Mouse (Mus musculus): ENCODE data around the gene Pacs2. TPM values are rescaled to one million over a fixed set of nuclear protein-coding genes. Genes with fewer than 3 reads are reported as not detected.

The Pacs2 gene
- polyA plus RNA-seq, 1 experiment, result 89.3 TPM

GRCm38 (mm10) chr12:113061606-113062005 is 47.3 kb downstream of the Pacs2 start:
- H3K27me3 ChIP-seq (ENCODE audit: control insufficient read depth, insufficient read depth, insufficient read length), result no peaks in the 10 kb centered on the region

GRCm38 (mm10) chr12:113062201-113062600 is 47.9 kb downstream of the Pacs2 start:
- H3K4me2 ChIP-seq (ENCODE audit: low read depth), result peak overlapping the region; percentile 42
- peaks cover 35% of the 10 kb centered on the region for H3K36me3 ChIP-seq (ENCODE audit: control insufficient read depth, insufficient read depth)
- TF ChIP-seq POLR2AphosphoS2 (IDR thresholded peaks at IDR 0.05; ENCODE audit: insufficient read length, low read depth) (peak; percentile 63), SRF (IDR thresholded peaks at IDR 0.05; ENCODE audit: control insufficient read depth, insufficient read length, low read depth) (peak; percentile 24), REST (IDR thresholded peaks at IDR 0.05; ENCODE audit: insufficient read depth, insufficient read length) (no peak), TCF3 (IDR thresholded peaks at IDR 0.05; ENCODE audit: insufficient read length, low read depth) (peak; percentile 87), CEBPB (IDR thresholded peaks at IDR 0.05; ENCODE audit: insufficient read depth, poor library complexity, severe bottlenecking) (no peak), USF1 (IDR thresholded peaks at IDR 0.05; ENCODE audit: low read depth) (no peak), MAX (IDR thresholded peaks at IDR 0.05; ENCODE audit: low read depth) (no peak), E2F4 (IDR thresholded peaks at IDR 0.05; ENCODE audit: insufficient read depth) (no peak), TCF12 (IDR thresholded peaks at IDR 0.05; ENCODE audit: insufficient read depth, poor library complexity, severe bottlenecking) (peak; percentile 94), MYOD1 (IDR thresholded peaks at IDR 0.05; ENCODE audit: control insufficient read depth in 1 of 3, insufficient read length in 2 of 3, low read depth in 2 of 3) (peak; percentile 93 to 99 (median 98)), MYOG (IDR thresholded peaks at IDR 0.05; ENCODE audit: control insufficient read depth in 1 of 3, insufficient read depth in 1 of 3, insufficient read length in 2 of 3, low read depth in 2 of 3) (peak; percentile 93 to 98 (median 97)), POLR2A (IDR thresholded peaks at IDR 0.05; ENCODE audit: insufficient read length, low read depth) (peak; percentile 38)
- H3ac ChIP-seq (ENCODE audit: control insufficient read depth, insufficient read length), result no peak overlapping the region
- no peaks in the 10 kb centered on the region for H3K27me3 ChIP-seq (ENCODE audit: control insufficient read depth, insufficient read depth, insufficient read length)
- peaks cover 4% of the 10 kb centered on the region for H3K79me2 ChIP-seq (ENCODE audit: control insufficient read depth, insufficient read depth)
- H3K4me3 ChIP-seq, result no peak overlapping the region

More at GRCm38 (mm10) chr12:113061606-113062005, 47.3 kb downstream of the Pacs2 start:
- Histone ChIP-seq H3K36me3 (ENCODE audit: control insufficient read depth, insufficient read depth) (peaks cover 40% of the 10 kb centered on the region), H3ac (ENCODE audit: control insufficient read depth, insufficient read length) (no peak overlapping the region), H3K4me2 (ENCODE audit: low read depth) (peak overlapping the region; percentile 42), H3K4me3 (no peak overlapping the region), H3K79me2 (ENCODE audit: control insufficient read depth, insufficient read depth) (peaks cover 4% of the 10 kb centered on the region)
- no peak for TF ChIP-seq CEBPB (IDR thresholded peaks at IDR 0.05; ENCODE audit: insufficient read depth, poor library complexity, severe bottlenecking)
- no peak for TF ChIP-seq USF1 (IDR thresholded peaks at IDR 0.05; ENCODE audit: low read depth)
- TF ChIP-seq MAX (IDR thresholded peaks at IDR 0.05; ENCODE audit: low read depth), result no peak
- TF ChIP-seq E2F4 (IDR thresholded peaks at IDR 0.05; ENCODE audit: insufficient read depth), result no peak
- peak in 1 of 3 experiments; percentile 2 for TF ChIP-seq MYOG (IDR thresholded peaks at IDR 0.05; ENCODE audit: control insufficient read depth in 1 of 3, insufficient read depth in 1 of 3, insufficient read length in 2 of 3, low read depth in 2 of 3)
- peak; percentile 59 for TF ChIP-seq POLR2AphosphoS2 (IDR thresholded peaks at IDR 0.05; ENCODE audit: insufficient read length, low read depth)
- no peak for TF ChIP-seq TCF3 (IDR thresholded peaks at IDR 0.05; ENCODE audit: insufficient read length, low read depth)
- TF ChIP-seq TCF12 (IDR thresholded peaks at IDR 0.05; ENCODE audit: insufficient read depth, poor library complexity, severe bottlenecking), result no peak
- no peak for TF ChIP-seq SRF (IDR thresholded peaks at IDR 0.05; ENCODE audit: control insufficient read depth, insufficient read length, low read depth)
- no peak for TF ChIP-seq REST (IDR thresholded peaks at IDR 0.05; ENCODE audit: insufficient read depth, insufficient read length)
- TF ChIP-seq POLR2A (IDR thresholded peaks at IDR 0.05; ENCODE audit: insufficient read length, low read depth), result no peak
- peak in 1 of 3 experiments; percentile 73 for TF ChIP-seq MYOD1 (IDR thresholded peaks at IDR 0.05; ENCODE audit: control insufficient read depth in 1 of 3, insufficient read length in 2 of 3, low read depth in 2 of 3)

GRCm38 (mm10) chr12:113063700-113064099 is 49.4 kb downstream of the Pacs2 start:
- no peak overlapping the region for H3K4me2 ChIP-seq (ENCODE audit: low read depth)
- H3K4me3 ChIP-seq, result no peak overlapping the region
- H3K27me3 ChIP-seq (ENCODE audit: control insufficient read depth, insufficient read depth, insufficient read length), result no peaks in the 10 kb centered on the region
- no peak overlapping the region for H3ac ChIP-seq (ENCODE audit: control insufficient read depth, insufficient read length)
- peaks cover 35% of the 10 kb centered on the region for H3K36me3 ChIP-seq (ENCODE audit: control insufficient read depth, insufficient read depth)
- peaks cover 4% of the 10 kb centered on the region for H3K79me2 ChIP-seq (ENCODE audit: control insufficient read depth, insufficient read depth)
- TF ChIP-seq TCF12 (IDR thresholded peaks at IDR 0.05; ENCODE audit: insufficient read depth, poor library complexity, severe bottlenecking), result no peak
- peak; percentile 30 for TF ChIP-seq POLR2A (IDR thresholded peaks at IDR 0.05; ENCODE audit: insufficient read length, low read depth)
- TF ChIP-seq TCF3 (IDR thresholded peaks at IDR 0.05; ENCODE audit: insufficient read length, low read depth), result no peak
- peak; percentile 48 for TF ChIP-seq POLR2AphosphoS2 (IDR thresholded peaks at IDR 0.05; ENCODE audit: insufficient read length, low read depth)

- no peak overlapping the region for H3ac ChIP-seq (ENCODE audit: control insufficient read depth, insufficient read length)
- H3K79me2 ChIP-seq (ENCODE audit: control insufficient read depth, insufficient read depth), result no peaks in the 10 kb centered on the region
- H3K27me3 ChIP-seq (ENCODE audit: control insufficient read depth, insufficient read depth, insufficient read length), result no peaks in the 10 kb centered on the region
- no peak overlapping the region for H3K4me3 ChIP-seq
- TF ChIP-seq REST (IDR thresholded peaks at IDR 0.05; ENCODE audit: insufficient read depth, insufficient read length) (no peak), USF1 (IDR thresholded peaks at IDR 0.05; ENCODE audit: low read depth) (no peak), MAX (IDR thresholded peaks at IDR 0.05; ENCODE audit: low read depth) (no peak), TCF3 (IDR thresholded peaks at IDR 0.05; ENCODE audit: insufficient read length, low read depth) (no peak), POLR2A (IDR thresholded peaks at IDR 0.05; ENCODE audit: insufficient read length, low read depth) (no peak), CEBPB (IDR thresholded peaks at IDR 0.05; ENCODE audit: insufficient read depth, poor library complexity, severe bottlenecking) (no peak), POLR2AphosphoS2 (IDR thresholded peaks at IDR 0.05; ENCODE audit: insufficient read length, low read depth) (no peak), MYOG (IDR thresholded peaks at IDR 0.05; ENCODE audit: control insufficient read depth in 1 of 3, insufficient read depth in 1 of 3, insufficient read length in 2 of 3, low read depth in 2 of 3) (no peak), SRF (IDR thresholded peaks at IDR 0.05; ENCODE audit: control insufficient read depth, insufficient read length, low read depth) (no peak), E2F4 (IDR thresholded peaks at IDR 0.05; ENCODE audit: insufficient read depth) (no peak), MYOD1 (IDR thresholded peaks at IDR 0.05; ENCODE audit: control insufficient read depth in 1 of 3, insufficient read length in 2 of 3, low read depth in 2 of 3) (no peak)
- no peak overlapping the region for H3K4me2 ChIP-seq (ENCODE audit: low read depth)
- peaks cover 53% of the 10 kb centered on the region for H3K36me3 ChIP-seq (ENCODE audit: control insufficient read depth, insufficient read depth)
Observed at GRCm38 (mm10) chr12:113068002-113068401, 53.7 kb downstream of the Pacs2 start.

GRCm38 (mm10) chr12:113069389-113069788 is 55.1 kb downstream of the Pacs2 start:
- peaks cover 58% of the 10 kb centered on the region for H3K36me3 ChIP-seq (ENCODE audit: control insufficient read depth, insufficient read depth)
- no peak overlapping the region for H3K4me2 ChIP-seq (ENCODE audit: low read depth)

More at GRCm38 (mm10) chr12:113069389-113069788, 55.1 kb downstream of the Pacs2 start:
- no peaks in the 10 kb centered on the region for H3K79me2 ChIP-seq (ENCODE audit: control insufficient read depth, insufficient read depth)
- no peak overlapping the region for H3K4me3 ChIP-seq
- TF ChIP-seq MYOG (IDR thresholded peaks at IDR 0.05; ENCODE audit: control insufficient read depth in 1 of 3, insufficient read depth in 1 of 3, insufficient read length in 2 of 3, low read depth in 2 of 3) (no peak), POLR2A (IDR thresholded peaks at IDR 0.05; ENCODE audit: insufficient read length, low read depth) (no peak), MYOD1 (IDR thresholded peaks at IDR 0.05; ENCODE audit: control insufficient read depth in 1 of 3, insufficient read length in 2 of 3, low read depth in 2 of 3) (no peak), USF1 (IDR thresholded peaks at IDR 0.05; ENCODE audit: low read depth) (no peak), POLR2AphosphoS2 (IDR thresholded peaks at IDR 0.05; ENCODE audit: insufficient read length, low read depth) (no peak), CEBPB (IDR thresholded peaks at IDR 0.05; ENCODE audit: insufficient read depth, poor library complexity, severe bottlenecking) (no peak), REST (IDR thresholded peaks at IDR 0.05; ENCODE audit: insufficient read depth, insufficient read length) (no peak)
- H3ac ChIP-seq (ENCODE audit: control insufficient read depth, insufficient read length), result no peak overlapping the region
- no peaks in the 10 kb centered on the region for H3K27me3 ChIP-seq (ENCODE audit: control insufficient read depth, insufficient read depth, insufficient read length)
